17 mouse cellular contexts compared by ENCODE assay signal in the genomic region with DNA sequence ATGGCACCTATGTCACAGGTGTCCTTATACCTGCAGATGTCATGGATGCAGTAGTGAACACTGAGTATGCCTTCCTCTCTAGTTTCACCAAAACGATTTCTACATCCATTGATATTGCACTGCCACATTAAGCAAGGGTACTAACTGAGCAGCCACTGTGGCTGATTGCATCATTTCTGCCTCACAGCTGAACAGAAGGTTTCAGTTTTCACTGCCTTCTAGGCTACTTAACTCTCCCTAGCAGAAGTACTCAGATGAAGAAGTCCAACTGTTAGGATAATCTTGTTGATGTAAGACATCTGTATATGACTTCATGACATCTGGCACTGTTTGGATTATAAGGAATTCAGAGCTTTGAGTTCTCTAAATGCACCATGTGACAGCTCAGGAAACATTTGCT.
DNase-seq lines count a peak whose midpoint lies in the region; ATAC-seq and TF ChIP-seq lines count a peak whose summit lies in the region.
"Had no signal": no experiment of that assay in that cellular context is flagged by ENCODE, and none has a peak within 500 bp of the region (broad histone marks: within the 10 kb centered on the region; RNA-seq: fewer than 3 reads in every experiment).

No protein-coding gene starts in this region.

- DNase-seq in embryonic facial prominence, embryonic 11.5 days (ENCODE audit: low spot score) = peak; percentile 47
- DNase-seq in embryonic facial prominence, embryonic 10.5 days (ENCODE audit: low spot score) = no peak
- DNase-seq in kidney, adult 18-20 months = no peak
- peak; percentile 1 for DNase-seq in 3T3-L1 (ENCODE audit: low read depth, low spot score)
- DNase-seq in limb, embryonic 14.5 days (ENCODE audit: low spot score) = peak; percentile 48
- DNase-seq in spleen, adult 12 weeks (ENCODE audit: low spot score) = no peak
- DNase-seq: adrenal gland, postnatal 10 days; cerebellum, adult 9-11 months; embryo, embryonic 11 days; kidney, postnatal 25 days; spleen, adult 18-20 months had no signal

- H3K9me3 ChIP-seq in embryonic facial prominence, embryonic 11.5 days (replicated peaks; ENCODE audit: control insufficient read depth, low read length) = no peaks in the 10 kb centered on the region; the same call in 1 of the 2 replicates
- 0 out of 2 replicates have a peak, but pooled peaks cover 6% of the 10 kb centered on the region for H3K9me3 ChIP-seq in embryonic facial prominence, embryonic 10.5 days
- H3K9me3 ChIP-seq in kidney, embryonic 15.5 days (replicated peaks) = no peaks in the 10 kb centered on the region
- peaks cover 6% of the 10 kb centered on the region for H3K9me3 ChIP-seq in limb, embryonic 14.5 days (ENCODE audit: control insufficient read depth, low read length)
- H3K9me3 ChIP-seq: limb, embryonic 15.5 days; midbrain, embryonic 15.5 days had no signal

- no peak overlapping the region for H3K4me2 ChIP-seq in embryonic facial prominence, embryonic 11.5 days (ENCODE audit: low read depth, low read length)
- no peak overlapping the region for H3K4me2 ChIP-seq in kidney, embryonic 15.5 days
- no peak overlapping the region for H3K4me2 ChIP-seq in limb, embryonic 14.5 days (replicated peaks; ENCODE audit: low read depth, low read length, severe bottlenecking)
- H3K4me2 ChIP-seq: hindbrain, embryonic 15.5 days; limb, embryonic 15.5 days; midbrain, embryonic 15.5 days had no signal

- ATAC-seq in embryonic facial prominence, embryonic 11.5 days (replicated peaks; ENCODE audit: insufficient number of reproducible peaks, low FRiP score, low TSS enrichment, low read depth) = no peak
- ATAC-seq in kidney, embryonic 15.5 days (replicated peaks; ENCODE audit: low FRiP score) = peak; percentile 46; the same call in 1 of the 2 replicates
- ATAC-seq in limb, embryonic 14.5 days (ENCODE audit: low FRiP score, low read depth) = peak; percentile 53; the same call in 1 of the 2 replicates
- no peak for ATAC-seq in activated CD4-positive, CD25-positive, alpha-beta regulatory T cell, adult 4 months
- ATAC-seq: midbrain, embryonic 15.5 days had no signal

- no peak overlapping the region for H3K4me3 ChIP-seq in embryonic facial prominence, embryonic 11.5 days (ENCODE audit: low read depth, low read length)
- no peak overlapping the region for H3K4me3 ChIP-seq in embryonic facial prominence, embryonic 10.5 days
- no peak overlapping the region for H3K4me3 ChIP-seq in kidney, embryonic 15.5 days (replicated peaks)
- H3K4me3 ChIP-seq in limb, embryonic 14.5 days (replicated peaks; ENCODE audit: low read length) = no peak overlapping the region
- H3K4me3 ChIP-seq: heart, adult 2 months; hindbrain, embryonic 15.5 days; limb, embryonic 15.5 days; midbrain, embryonic 15.5 days had no signal

- H3K27me3 ChIP-seq in embryonic facial prominence, embryonic 11.5 days (ENCODE audit: control insufficient read depth, insufficient read depth, low read length) = no peaks in the 10 kb centered on the region
- no peaks in the 10 kb centered on the region for H3K27me3 ChIP-seq in embryonic facial prominence, embryonic 10.5 days (replicated peaks; ENCODE audit: low read depth, poor library complexity, severe bottlenecking)
- H3K27me3 ChIP-seq in kidney, embryonic 15.5 days = no peaks in the 10 kb centered on the region
- H3K27me3 ChIP-seq in limb, embryonic 14.5 days (ENCODE audit: control insufficient read depth, insufficient read depth, low read length) = no peaks in the 10 kb centered on the region
- H3K27me3 ChIP-seq: hindbrain, embryonic 15.5 days; limb, embryonic 15.5 days; midbrain, embryonic 15.5 days had no signal

- 62% methylated on average over 1 of the region's 1 CpGs for WGBS in embryonic facial prominence, embryonic 11.5 days
- 80% methylated on average over 1 of the region's 1 CpGs for WGBS in embryonic facial prominence, embryonic 10.5 days
- WGBS in kidney, embryonic 15.5 days = 39% methylated on average over 1 of the region's 1 CpGs
- 59% methylated on average over 1 of the region's 1 CpGs for WGBS in limb, embryonic 14.5 days

- no peaks in the 10 kb centered on the region for H3K36me3 ChIP-seq in embryonic facial prominence, embryonic 11.5 days (replicated peaks; ENCODE audit: control insufficient read depth, insufficient read depth, low read depth, low read length)
- H3K36me3 ChIP-seq in embryonic facial prominence, embryonic 10.5 days (replicated peaks) = no peaks in the 10 kb centered on the region
- H3K36me3 ChIP-seq in kidney, embryonic 15.5 days = no peaks in the 10 kb centered on the region
- H3K36me3 ChIP-seq in limb, embryonic 14.5 days (ENCODE audit: control insufficient read depth, insufficient read depth, low read length) = no peaks in the 10 kb centered on the region
- H3K36me3 ChIP-seq: hindbrain, embryonic 15.5 days; limb, embryonic 15.5 days; midbrain, embryonic 15.5 days had no signal

- H3K4me1 ChIP-seq in embryonic facial prominence, embryonic 11.5 days (ENCODE audit: control insufficient read depth, insufficient read depth, low read length) = no peaks in the 10 kb centered on the region
- no peaks in the 10 kb centered on the region for H3K4me1 ChIP-seq in embryonic facial prominence, embryonic 10.5 days
- H3K4me1 ChIP-seq in kidney, embryonic 15.5 days = no peaks in the 10 kb centered on the region
- no peaks in the 10 kb centered on the region for H3K4me1 ChIP-seq in limb, embryonic 14.5 days (ENCODE audit: control insufficient read depth, insufficient read depth, low read length)
- H3K4me1 ChIP-seq: hindbrain, embryonic 15.5 days; limb, embryonic 15.5 days; midbrain, embryonic 15.5 days had no signal

- no peak overlapping the region for H3K9ac ChIP-seq in embryonic facial prominence, embryonic 11.5 days (replicated peaks; ENCODE audit: low read length)
- no peak overlapping the region for H3K9ac ChIP-seq in kidney, embryonic 15.5 days
- no peak overlapping the region for H3K9ac ChIP-seq in limb, embryonic 14.5 days (ENCODE audit: low read depth, low read length, severe bottlenecking)
- H3K9ac ChIP-seq: hindbrain, embryonic 15.5 days; limb, embryonic 15.5 days; midbrain, embryonic 15.5 days had no signal

- no peak overlapping the region for H3K27ac ChIP-seq in embryonic facial prominence, embryonic 11.5 days (replicated peaks; ENCODE audit: low read depth, low read length)
- no peak overlapping the region for H3K27ac ChIP-seq in embryonic facial prominence, embryonic 10.5 days (replicated peaks)
- H3K27ac ChIP-seq in kidney, embryonic 15.5 days = no peak overlapping the region
- H3K27ac ChIP-seq in limb, embryonic 14.5 days (replicated peaks; ENCODE audit: low read depth, low read length) = no peak overlapping the region
- H3K27ac ChIP-seq: heart, adult 2 months; hindbrain, embryonic 15.5 days; limb, embryonic 15.5 days; midbrain, embryonic 15.5 days had no signal

- TF ChIP-seq POLR2A in limb, embryonic 14.5 days (IDR thresholded peaks at IDR 0.05; ENCODE audit: borderline replicate concordance, extremely low read depth, insufficient read depth, insufficient read length) = no peak

Comparison
In these comparisons a context has a peak if more than half of its experiments do, and no peak if none do; other contexts are left out.
1. DNase-seq: peak in embryonic facial prominence, embryonic 11.5 days (single experiment), 3T3-L1 (single experiment) and limb, embryonic 14.5 days (single experiment); none in embryonic facial prominence, embryonic 10.5 days (single experiment), kidney, adult 18-20 months (single experiment) and spleen, adult 12 weeks (single experiment).
2. ATAC-seq: peak in kidney, embryonic 15.5 days (single experiment) and limb, embryonic 14.5 days (single experiment); none in embryonic facial prominence, embryonic 11.5 days (single experiment) and activated CD4-positive, CD25-positive, alpha-beta regulatory T cell, adult 4 months (single experiment).